9 mouse cellular contexts compared by ENCODE assay signal in genomic region chr11:35452413-35452812, GRCm38 (mm10).
DNase-seq lines count a peak whose midpoint lies in the region; ATAC-seq and TF ChIP-seq lines count a peak whose summit lies in the region.
"Had no signal": no experiment of that assay in that cellular context is flagged by ENCODE, and none has a peak within 500 bp of the region (broad histone marks: within the 10 kb centered on the region; RNA-seq: fewer than 3 reads in every experiment).

No protein-coding gene starts in this region.

- ATAC-seq in liver, embryonic 14.5 days (ENCODE audit: insufficient read depth), result no peak
- ATAC-seq in liver, embryonic 12.5 days, result no peak
- ATAC-seq in intestine, embryonic 15.5 days, result peak; percentile 69
- ATAC-seq in midbrain, embryonic 12.5 days (ENCODE audit: low FRiP score, low read depth), result peak; percentile 52
- ATAC-seq in monocyte, adult 5-6 weeks (replicated peaks; ENCODE audit: insufficient number of reproducible peaks, low FRiP score, low TSS enrichment, poor library complexity, severe bottlenecking), result no peak

- no peak overlapping the region for H3K27ac ChIP-seq in liver, embryonic 14.5 days
- H3K27ac ChIP-seq in liver, embryonic 12.5 days, result no peak overlapping the region
- no peak overlapping the region for H3K27ac ChIP-seq in intestine, embryonic 15.5 days
- no peak overlapping the region for H3K27ac ChIP-seq in midbrain, embryonic 12.5 days (replicated peaks)
- H3K27ac ChIP-seq: limb, embryonic 15.5 days had no signal

- no peak overlapping the region for H3K4me3 ChIP-seq in liver, embryonic 14.5 days (ENCODE audit: insufficient read depth in 1 of 2, low read depth in 2 of 2, low read length in 2 of 2)
- H3K4me3 ChIP-seq in liver, embryonic 12.5 days, result no peak overlapping the region
- no peak overlapping the region for H3K4me3 ChIP-seq in intestine, embryonic 15.5 days (replicated peaks)
- H3K4me3 ChIP-seq in midbrain, embryonic 12.5 days, result no peak overlapping the region
- H3K4me3 ChIP-seq: limb, embryonic 15.5 days had no signal

- H3K4me2 ChIP-seq in liver, embryonic 14.5 days (ENCODE audit: low read depth), result no peak overlapping the region
- H3K4me2 ChIP-seq in liver, embryonic 12.5 days, result no peak overlapping the region
- no peak overlapping the region for H3K4me2 ChIP-seq in intestine, embryonic 15.5 days (replicated peaks)
- H3K4me2 ChIP-seq in midbrain, embryonic 12.5 days (replicated peaks), result no peak overlapping the region
- H3K4me2 ChIP-seq: limb, embryonic 15.5 days had no signal

- H3K36me3 ChIP-seq in liver, embryonic 14.5 days (replicated peaks; ENCODE audit: control insufficient read depth, insufficient read depth, low read depth), result no peaks in the 10 kb centered on the region
- no peaks in the 10 kb centered on the region for H3K36me3 ChIP-seq in liver, embryonic 12.5 days
- H3K36me3 ChIP-seq in intestine, embryonic 15.5 days, result no peaks in the 10 kb centered on the region
- no peaks in the 10 kb centered on the region for H3K36me3 ChIP-seq in midbrain, embryonic 12.5 days
- H3K36me3 ChIP-seq: limb, embryonic 15.5 days had no signal

- H3K4me1 ChIP-seq in liver, embryonic 14.5 days (replicated peaks; ENCODE audit: control insufficient read depth in 2 of 2, insufficient read depth in 2 of 2, low read length in 1 of 2), result no peaks in the 10 kb centered on the region
- no peaks in the 10 kb centered on the region for H3K4me1 ChIP-seq in liver, embryonic 12.5 days
- peaks cover 9% of the 10 kb centered on the region for H3K4me1 ChIP-seq in intestine, embryonic 15.5 days (replicated peaks)
- peaks cover 23% of the 10 kb centered on the region for H3K4me1 ChIP-seq in midbrain, embryonic 12.5 days

- peak; percentile 51 for TF ChIP-seq CTCF in liver, embryonic 14.5 days (IDR thresholded peaks at IDR 0.05; ENCODE audit: low read depth)

- no peak overlapping the region for H3K9ac ChIP-seq in liver, embryonic 14.5 days (replicated peaks)
- no peak overlapping the region for H3K9ac ChIP-seq in liver, embryonic 12.5 days
- no peak overlapping the region for H3K9ac ChIP-seq in intestine, embryonic 15.5 days
- no peak overlapping the region for H3K9ac ChIP-seq in midbrain, embryonic 12.5 days (replicated peaks)
- H3K9ac ChIP-seq: limb, embryonic 15.5 days had no signal

- WGBS in liver, embryonic 14.5 days (ENCODE audit: insufficient replicate concordance), result 40% methylated on average over 5 of the region's 5 CpGs
- whole genome bisulfite sequencing in liver, embryonic 12.5 days (ENCODE audit: insufficient replicate concordance), result 31% methylated on average over 5 of the region's 5 CpGs
- WGBS in intestine, embryonic 15.5 days, result 47% methylated on average over 5 of the region's 5 CpGs
- 14% methylated on average over 5 of the region's 5 CpGs for WGBS in midbrain, embryonic 12.5 days

- no peak for TF ChIP-seq EP300 in liver, embryonic 14.5 days (IDR thresholded peaks at IDR 0.05; ENCODE audit: low read depth)

- peak; percentile 20 to 39 for DNase-seq in adrenal gland, adult (ENCODE audit: inconsistent age in 2 of 2, low spot score in 1 of 2)
- DNase-seq in adrenal gland, adult 8-10 months, result no peak
- no peak for DNase-seq in liver, embryonic 14.5 days (ENCODE audit: low read depth in 3 of 3, low spot score in 3 of 3)
- peak; percentile 81 for DNase-seq in embryo, embryonic 11 days

- no peaks in the 10 kb centered on the region for H3K9me3 ChIP-seq in liver, embryonic 14.5 days (ENCODE audit: control insufficient read depth, low read length)
- H3K9me3 ChIP-seq in liver, embryonic 12.5 days (replicated peaks), result no peaks in the 10 kb centered on the region
- H3K9me3 ChIP-seq in intestine, embryonic 15.5 days, result no peaks in the 10 kb centered on the region
- no peaks in the 10 kb centered on the region for H3K9me3 ChIP-seq in midbrain, embryonic 12.5 days
- H3K9me3 ChIP-seq: limb, embryonic 15.5 days had no signal

- no peaks in the 10 kb centered on the region for H3K27me3 ChIP-seq in liver, embryonic 14.5 days (ENCODE audit: control insufficient read depth, insufficient read depth, low read length)
- 0 out of 2 replicates have a peak, but pooled peaks cover 21% of the 10 kb centered on the region for H3K27me3 ChIP-seq in liver, embryonic 12.5 days (replicated peaks)
- no peaks in the 10 kb centered on the region for H3K27me3 ChIP-seq in intestine, embryonic 15.5 days (replicated peaks)
- H3K27me3 ChIP-seq in midbrain, embryonic 12.5 days, result peaks cover 84% of the 10 kb centered on the region

Comparison
In these comparisons a context has a peak if more than half of its experiments do, and no peak if none do; other contexts are left out.
1. DNase-seq: peak in adrenal gland, adult (2 of 2) and embryo, embryonic 11 days (single experiment); none in adrenal gland, adult 8-10 months (single experiment) and liver, embryonic 14.5 days (0 of 3).
2. ATAC-seq: peak in intestine, embryonic 15.5 days (single experiment) and midbrain, embryonic 12.5 days (single experiment); none in liver, embryonic 14.5 days (single experiment), liver, embryonic 12.5 days (single experiment) and monocyte, adult 5-6 weeks (single experiment).